Mouse (Mus musculus): ENCODE results near the gene Acap2.

DNA sequence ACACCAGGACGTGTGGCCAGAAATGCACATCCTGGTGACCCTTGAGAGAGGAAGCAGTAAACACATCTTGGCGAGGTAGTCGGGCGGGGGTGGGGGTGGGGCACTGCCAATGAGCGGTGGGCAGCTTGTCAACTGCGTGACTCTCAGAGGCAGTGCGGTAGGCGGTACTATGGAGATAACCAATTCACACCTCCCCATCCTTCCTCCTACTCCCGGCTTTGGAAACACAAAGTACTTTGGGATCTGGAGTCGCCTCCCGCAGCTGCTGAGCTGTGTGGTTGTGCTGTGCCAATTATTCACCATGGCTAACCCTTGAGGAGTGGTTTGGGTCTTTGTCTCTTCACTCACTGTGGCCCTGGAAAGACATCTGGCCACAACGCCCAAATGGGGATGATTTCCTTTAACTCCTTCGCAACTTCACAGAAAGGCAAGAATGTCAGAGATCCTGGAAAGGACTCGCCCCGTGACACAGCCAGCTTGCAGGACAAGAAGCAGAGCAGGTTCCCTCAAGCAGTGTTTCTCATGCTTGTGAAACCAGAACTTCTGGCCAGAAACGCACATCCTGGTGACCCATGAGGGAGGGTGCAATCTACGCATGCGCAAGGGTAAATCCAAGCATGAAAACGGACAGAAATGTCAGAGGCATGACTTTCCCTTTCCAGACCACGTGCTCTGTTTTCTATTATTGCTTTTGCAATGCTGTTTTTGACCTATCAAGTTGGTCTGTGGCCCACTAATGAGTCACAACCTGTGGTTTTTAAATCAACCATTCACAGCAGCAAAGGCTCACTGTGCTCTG is 32.7 kb upstream of the Acap2 start:
- TF ChIP-seq EP300 (optimal IDR thresholded peaks at IDR 0.05) (no peak), CTCF (IDR thresholded peaks at IDR 0.05; ENCODE audit: low read depth) (no peak)
